Mouse (Mus musculus): Measurements from ENCODE around the gene Glra1. TPM values are rescaled to one million over a fixed set of nuclear protein-coding genes. Genes with fewer than 3 reads are reported as not detected.
A peak's percentile ranks its signal among the peaks of the same experiment; 100 is the strongest.

Gene Glra1
- total RNA-seq, 2 experiments from 2014 or later: not detected

- DNase-seq (ENCODE audit: low spot score in 2 of 2): peak; percentile 24 to 28
Measured at GRCm38 (mm10) chr11:55518806-55519674, 89.0 kb downstream of the Glra1 start.

GRCm38 (mm10) chr11:55517666-55518065 lies 90.3 kb downstream of the Glra1 start:
- no peak for DNase-seq (ENCODE audit: low spot score in 2 of 2)

GRCm38 (mm10) chr11:55511374-55511773 lies 96.6 kb downstream of the Glra1 start:
- DNase-seq (ENCODE audit: low spot score in 2 of 2): no peak

GRCm38 (mm10) chr11:55505485-55505884 lies 102.5 kb downstream of the Glra1 start:
- DNase-seq (ENCODE audit: low spot score in 2 of 2): no peak

GRCm38 (mm10) chr11:55502886-55503285 lies 105.1 kb downstream of the Glra1 start:
- DNase-seq (ENCODE audit: low spot score in 2 of 2): no peak

- DNase-seq (ENCODE audit: low spot score in 2 of 2): no peak
Measured at GRCm38 (mm10) chr11:55501955-55502531, 106.0 kb downstream of the Glra1 start.

GRCm38 (mm10) chr11:55497885-55498284 lies 110.1 kb downstream of the Glra1 start:
- no peak for DNase-seq (ENCODE audit: low spot score in 2 of 2)

- DNase-seq (ENCODE audit: low spot score in 2 of 2): no peak
Measured at GRCm38 (mm10) chr11:55496158-55496557, 111.8 kb downstream of the Glra1 start.

GRCm38 (mm10) chr11:55485443-55485842 lies 122.6 kb downstream of the Glra1 start:
- no peak for DNase-seq (ENCODE audit: low spot score in 2 of 2)

GRCm38 (mm10) chr11:55473219-55473618 lies 134.8 kb downstream of the Glra1 start:
- DNase-seq (ENCODE audit: low spot score in 2 of 2): no peak

- DNase-seq (ENCODE audit: low spot score in 2 of 2): no peak
Measured at GRCm38 (mm10) chr11:55471467-55471866, 136.5 kb downstream of the Glra1 start.

- no peak for DNase-seq (ENCODE audit: low spot score in 2 of 2)
Measured at GRCm38 (mm10) chr11:55470761-55471160, 137.2 kb downstream of the Glra1 start.

GRCm38 (mm10) chr11:55469923-55470691 lies 137.9 kb downstream of the Glra1 start:
- DNase-seq (ENCODE audit: low spot score in 2 of 2): no peak

GRCm38 (mm10) chr11:55469048-55469843 lies 138.8 kb downstream of the Glra1 start, which contains the start of gene G3bp1:
TSS of gene G3bp1 (plus strand) at chr11:55469685.
- DNase-seq (ENCODE audit: low spot score in 2 of 2): peak; percentile 96

- no peak for DNase-seq (ENCODE audit: low spot score in 2 of 2)
Measured at GRCm38 (mm10) chr11:55468611-55469047, 139.4 kb downstream of the Glra1 start.

GRCm38 (mm10) chr11:55468012-55468411 lies 140.0 kb downstream of the Glra1 start:
- DNase-seq (ENCODE audit: low spot score in 2 of 2): no peak

- no peak for DNase-seq (ENCODE audit: low spot score in 2 of 2)
Measured at GRCm38 (mm10) chr11:55465177-55465576, 142.8 kb downstream of the Glra1 start.

- no peak for DNase-seq (ENCODE audit: low spot score in 2 of 2)
Measured at GRCm38 (mm10) chr11:55464707-55465106, 143.3 kb downstream of the Glra1 start.

Data from adrenal gland, postnatal 4 days (tissue).